Mouse (Mus musculus) heart, adult 2 months (tissue): ENCODE data around the gene Wdr18.

Experiments used
- CTCF ChIP-seq: fragments of 200-600 bp; IDR thresholded peaks from 2 replicates; pipeline ENCODE4 v1.8.1; 2022; ENCODE audit warnings: antibody characterized with exemption, mild to moderate bottlenecking, moderate library complexity
- POLR2A ChIP-seq: fragments of 200-500 bp; IDR thresholded peaks from 2 replicates; pipeline ENCODE4 v1.6.1; 2011; ENCODE audit warnings: mild to moderate bottlenecking, low read depth, low read length, control low read depth; ENCODE audit not compliant: insufficient read depth

DNA sequence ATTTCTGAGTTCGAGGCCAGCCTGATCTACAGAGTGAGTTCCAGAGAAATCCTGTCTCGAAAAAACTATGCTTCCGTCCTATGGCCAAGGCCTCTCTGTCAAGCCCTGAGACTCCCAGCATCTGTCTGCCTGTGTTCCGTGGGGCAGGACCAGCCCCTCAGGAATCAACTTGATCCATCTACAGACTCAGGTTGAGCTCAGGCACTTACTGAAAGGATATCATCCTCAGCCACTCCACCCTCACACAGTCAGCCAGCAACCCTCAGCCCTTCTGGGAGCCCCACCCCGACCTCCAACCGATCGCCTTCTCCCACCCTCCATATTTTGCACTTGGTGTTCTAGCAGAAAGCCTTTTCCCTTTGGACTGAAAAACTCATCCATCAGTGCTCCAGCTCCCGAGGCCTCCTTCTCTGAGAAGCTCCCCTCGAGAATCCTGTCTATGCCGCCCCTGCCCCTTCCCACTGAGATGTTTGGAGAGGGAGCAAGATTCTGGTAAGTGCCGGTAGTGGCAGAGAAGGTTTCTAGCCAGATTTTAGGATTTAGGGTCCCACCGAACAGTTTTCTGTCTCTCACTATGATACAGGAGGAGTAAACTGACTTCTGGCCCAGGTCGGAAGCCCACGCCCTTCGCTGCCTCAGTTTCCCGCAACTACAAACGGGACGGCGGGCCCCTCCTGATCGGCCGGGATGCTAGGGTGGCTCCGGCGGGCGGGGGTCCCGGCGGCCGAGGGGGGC is 28.0 kb downstream of the Wdr18 start:
- no peak for TF ChIP-seq CTCF
- no peak for TF ChIP-seq POLR2A
